Mouse (Mus musculus) stomach, postnatal 0 days (tissue): Measurements from ENCODE around the gene Vsnl1.

Experiments
- CTCF ChIP-seq: IDR thresholded peaks from 2 replicates; pipeline ENCODE4 v1.5.1; 2016; ENCODE audit warnings: antibody characterized with exemption, low read depth, mild to moderate bottlenecking, moderate library complexity
- EP300 ChIP-seq: optimal IDR thresholded peaks from 2 replicates; pipeline ENCODE3; 2016; ENCODE audit warnings: antibody characterized with exemption

DNA sequence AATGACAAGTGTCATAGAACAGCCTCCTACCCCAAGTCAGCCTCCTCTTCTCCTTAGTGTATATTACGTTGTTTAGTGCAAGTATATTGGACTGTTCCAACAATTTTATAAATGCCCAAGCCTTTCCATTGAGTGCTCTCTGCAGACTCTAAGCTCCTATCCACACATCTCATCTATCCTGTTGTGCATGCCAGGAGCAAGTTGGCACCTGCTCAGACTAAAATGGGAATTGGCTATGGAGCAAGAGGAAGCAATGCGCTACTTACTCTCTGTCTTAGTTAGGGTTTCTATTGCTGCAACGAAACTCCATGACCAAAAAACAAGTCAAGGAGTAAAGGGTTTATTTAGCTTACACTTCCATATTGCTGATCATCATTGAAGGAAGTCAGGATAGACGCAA, 28.7 kb downstream of the Vsnl1 start:
- TF ChIP-seq CTCF (no peak), EP300 (no peak)
